Mouse (Mus musculus) spleen, adult 2 months (tissue): ENCODE measurements around the gene Colgalt1. TPM values are rescaled to one million over a fixed set of nuclear protein-coding genes. Genes with fewer than 3 reads are reported as not detected.

Experiments
- DNase-seq, 2 experiments: peaks; one replicate each; pipeline versions ENCODE4 v3.0.0 to v3.0.0-alpha.2; 2012 to 2021; ENCODE audit warnings: low spot score in 2 of 2, low read depth in 1 of 2
- H3K27ac ChIP-seq: fragments of 200-500 bp; 2 replicates; pipeline ENCODE4 v1.5.1; 2012; ENCODE audit warnings: low read length, inconsistent platforms; ENCODE audit not compliant: insufficient read depth
- H3K27me3 ChIP-seq: fragments of 200-500 bp; 2 replicates; pipeline ENCODE4 v1.6.1; 2012; ENCODE audit warnings: mild to moderate bottlenecking, moderate library complexity, low read length, inconsistent platforms; ENCODE audit not compliant: control insufficient read depth, insufficient read depth
- H3K36me3 ChIP-seq: fragments of 200-500 bp; 2 replicates; pipeline ENCODE4 v1.6.1; 2012; ENCODE audit warnings: mild to moderate bottlenecking, low read length, inconsistent platforms; ENCODE audit not compliant: control insufficient read depth, insufficient read depth
- H3K4me1 ChIP-seq: fragments of 200-500 bp; 2 replicates; pipeline ENCODE4 v1.6.1; 2011; ENCODE audit warnings: inconsistent platforms; ENCODE audit not compliant: control insufficient read depth, insufficient read depth, insufficient read length
- H3K4me3 ChIP-seq: fragments of 200-500 bp; 2 replicates; pipeline ENCODE4 v1.5.1; 2011; ENCODE audit warnings: mild to moderate bottlenecking, inconsistent platforms; ENCODE audit not compliant: insufficient read depth, insufficient read length; ENCODE audit errors: extremely low read depth
- CTCF ChIP-seq: fragments of 200-500 bp; IDR thresholded peaks from 2 replicates; pipeline ENCODE4 v1.5.1; 2011; ENCODE audit warnings: mild to moderate bottlenecking, inconsistent platforms; ENCODE audit not compliant: insufficient read depth, insufficient read length, insufficient replicate concordance; ENCODE audit errors: extremely low read depth
- POLR2A ChIP-seq: fragments of 200-500 bp; IDR thresholded peaks from 2 replicates; pipeline ENCODE4 v1.6.1; 2011; ENCODE audit warnings: low read depth, low read length, inconsistent platforms
- WGBS: fragments of 180-500 bp; shearing (Covaris S2); methylation state at CpG from one replicate; pipeline ENCODE4 v1.1.7; 2018; 5-methylcytosine and 5-hydroxymethylcytosine counted together
- polyA plus RNA-seq: library from polyadenylated mRNA; depleted of rRNA; stranded (reverse); fragments of >200 nt; gene quantifications from 2 replicates; pipeline ENCODE4 v1.2.3, GENCODE M21; 2012

The Colgalt1 gene
- polyA plus RNA-seq, 1 experiment = 159 TPM

DNA sequence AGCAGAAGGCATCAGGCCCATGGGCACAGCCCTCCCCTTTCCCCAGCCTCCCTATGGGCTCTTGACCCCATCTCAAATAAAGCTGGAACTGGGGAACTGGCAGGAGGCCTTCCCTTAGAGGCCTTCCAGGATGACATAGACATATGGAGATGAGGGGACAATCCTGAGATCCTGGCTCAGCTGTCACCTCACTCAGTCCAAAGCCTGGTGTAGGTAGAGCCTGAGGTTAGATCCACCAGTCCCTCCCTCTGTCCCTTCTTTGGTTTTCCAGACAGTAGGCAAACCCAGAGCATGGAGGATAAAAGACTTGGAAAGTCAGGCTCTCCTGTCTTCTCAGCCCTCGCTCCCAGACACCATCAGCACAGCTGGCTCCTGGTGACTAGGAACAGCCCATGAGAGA is 56.1 kb downstream of the Colgalt1 start:
- WGBS = 80% methylated on average over 1 of the region's 1 CpGs
- Histone ChIP-seq H3K4me1 (peaks cover 30% of the 10 kb centered on the region), H3K27me3 (no peaks in the 10 kb centered on the region), H3K27ac (no peak overlapping the region), H3K4me3 (no peak overlapping the region), H3K36me3 (no peaks in the 10 kb centered on the region)
- TF ChIP-seq POLR2A (no peak), CTCF (no peak)
- no peak for DNase-seq

DNA sequence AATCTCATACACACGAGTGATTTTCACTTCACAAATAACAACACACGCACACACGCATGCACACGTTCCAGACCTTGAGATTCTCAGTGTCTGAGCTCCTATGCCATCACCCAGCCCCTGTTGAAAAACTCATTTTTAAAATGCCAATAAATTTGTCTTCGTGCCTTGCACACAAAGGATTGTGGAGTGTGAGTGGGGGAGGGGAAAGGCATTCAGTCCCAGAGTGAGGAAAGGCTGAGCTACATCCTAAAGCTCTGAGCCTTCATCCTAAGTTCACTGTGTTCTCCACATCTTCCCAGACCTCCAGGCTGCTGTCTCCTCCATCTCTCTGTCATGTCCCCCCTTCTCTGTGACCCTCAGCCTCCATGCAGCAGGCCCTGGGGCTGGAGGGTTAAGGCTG is 56.5 kb downstream of the Colgalt1 start:
- H3K27me3 ChIP-seq = no peaks in the 10 kb centered on the region
- 87% methylated on average over 5 of the region's 5 CpGs for WGBS
- H3K36me3 ChIP-seq = no peaks in the 10 kb centered on the region

DNA sequence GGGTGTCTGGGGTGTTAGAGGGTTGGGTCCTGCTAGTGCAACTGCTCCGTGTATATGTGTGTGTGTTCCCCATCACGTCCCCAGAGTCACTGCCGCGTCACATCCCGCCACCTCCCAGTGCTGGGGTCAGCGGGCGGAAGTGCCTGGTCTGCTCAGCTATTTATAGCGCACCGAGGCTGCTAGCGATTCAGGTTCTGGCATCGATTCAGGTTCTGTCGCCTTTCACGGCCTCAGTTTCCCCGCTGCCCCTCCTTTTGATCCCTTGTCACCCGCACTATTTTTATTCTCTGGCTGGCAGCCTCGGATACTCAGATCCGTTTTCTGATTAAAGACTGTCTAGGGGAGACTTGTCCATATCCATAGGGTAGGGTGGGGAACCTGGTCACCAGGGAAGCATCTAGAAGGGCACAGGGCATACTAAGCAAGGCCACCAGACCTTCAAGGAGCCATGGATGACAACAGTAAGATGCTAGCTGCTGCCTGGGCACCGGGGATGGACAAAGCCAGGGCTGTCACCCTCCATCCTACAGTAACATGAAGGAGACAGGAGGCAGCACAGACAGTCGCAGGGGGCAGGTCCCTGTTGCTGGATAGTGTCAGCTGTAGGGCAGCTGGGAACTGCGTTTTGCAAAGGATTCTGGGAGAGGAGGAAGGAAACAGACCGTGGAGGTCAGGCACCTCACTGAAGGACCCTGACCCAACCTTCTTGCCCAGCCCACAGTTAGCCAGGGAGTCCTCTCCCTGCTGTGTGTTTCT is 57.6 kb downstream of the Colgalt1 start:
- peak overlapping the region; percentile 31; the same call in 1 of the 2 replicates for H3K4me3 ChIP-seq
- no peak overlapping the region for H3K27ac ChIP-seq
- H3K27me3 ChIP-seq = no peaks in the 10 kb centered on the region
- H3K36me3 ChIP-seq = no peaks in the 10 kb centered on the region
- under 1% methylated on average over 21 of the region's 21 CpGs for WGBS
- peak; percentile 47 to 56 for DNase-seq
- H3K4me1 ChIP-seq = peaks cover 30% of the 10 kb centered on the region
- TF ChIP-seq POLR2A = no peak
- no peak for TF ChIP-seq CTCF

More for the DNA sequence above, 56.5 kb downstream of the Colgalt1 start:
- Histone ChIP-seq H3K27ac (no peak overlapping the region), H3K4me3 (no peak overlapping the region), H3K4me1 (peaks cover 30% of the 10 kb centered on the region)
- no peak for TF ChIP-seq POLR2A
- TF ChIP-seq CTCF = no peak
- DNase-seq = no peak

DNA sequence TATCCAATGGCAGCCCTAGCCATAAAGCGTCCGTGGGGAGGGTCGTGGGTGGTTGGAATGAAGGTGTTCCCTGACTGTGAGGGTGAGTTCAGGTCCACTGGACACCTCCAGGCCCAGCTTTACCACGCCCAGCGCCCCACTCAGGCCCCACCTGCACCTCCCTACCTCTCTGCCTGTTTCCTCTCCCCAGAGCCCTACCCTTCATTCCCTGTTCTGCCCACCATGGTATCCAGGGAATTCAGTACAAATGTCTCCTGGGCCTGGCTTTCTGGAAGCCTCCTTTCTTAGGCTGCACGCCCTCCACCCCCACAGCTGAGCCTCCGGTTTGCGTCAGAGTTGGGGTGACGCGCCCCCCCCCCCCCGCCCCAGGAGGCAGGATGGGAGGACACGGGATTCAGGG is 59.4 kb downstream of the Colgalt1 start:
- no peaks in the 10 kb centered on the region for H3K27me3 ChIP-seq
- TF ChIP-seq CTCF (no peak), POLR2A (no peak)
- H3K4me3 ChIP-seq = no peak overlapping the region
- 37% methylated on average over 12 of the region's 12 CpGs for WGBS
- no peaks in the 10 kb centered on the region for H3K36me3 ChIP-seq
- peaks cover 30% of the 10 kb centered on the region for H3K4me1 ChIP-seq
- DNase-seq = no peak
- H3K27ac ChIP-seq = no peak overlapping the region

DNA sequence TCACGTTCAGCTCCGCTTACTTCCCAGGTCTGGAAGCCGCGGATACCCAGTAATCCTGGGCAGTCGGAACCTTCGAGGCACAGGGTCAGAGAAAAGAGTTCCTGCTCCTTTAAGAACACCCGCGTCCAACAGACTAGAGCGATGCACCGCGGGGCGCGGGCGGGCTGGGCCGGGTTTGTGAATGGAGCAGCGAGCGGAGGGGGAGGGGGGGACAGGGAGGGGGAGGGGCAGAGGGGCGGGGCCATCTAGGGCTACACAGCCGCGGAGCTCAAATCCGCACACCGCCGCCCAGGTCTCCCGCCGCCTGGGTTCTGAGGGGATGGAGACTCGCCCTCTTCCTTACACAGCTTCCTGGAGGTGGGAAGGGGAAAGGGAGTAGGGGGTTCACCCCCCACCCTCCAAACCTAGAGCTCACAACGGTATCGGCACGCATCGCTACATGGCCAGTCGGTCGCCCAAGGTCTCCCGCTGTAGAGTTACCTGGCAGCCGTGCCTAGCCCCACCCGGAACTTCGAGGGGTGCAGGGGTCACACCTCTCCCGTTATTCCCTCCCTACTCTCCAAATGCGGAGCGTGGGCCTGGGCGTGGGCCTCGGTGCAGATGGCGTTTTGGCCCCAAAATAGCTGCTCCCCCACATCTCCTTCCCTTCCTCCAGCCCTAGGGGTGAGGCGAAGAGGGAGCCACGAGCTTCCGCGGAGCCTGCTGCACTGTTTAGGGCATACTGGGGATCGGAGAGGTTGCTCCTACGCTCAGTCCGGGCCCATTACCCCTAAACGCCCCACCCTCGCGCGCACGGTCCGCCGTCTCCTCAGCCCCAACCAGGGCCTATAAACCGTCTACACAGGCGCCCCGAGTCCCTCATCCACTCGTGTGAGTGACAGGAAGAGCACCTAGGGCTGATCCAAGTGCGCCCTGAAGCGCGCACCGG is 60.1 kb downstream of the Colgalt1 start:
- H3K36me3 ChIP-seq = no peaks in the 10 kb centered on the region
- no peak overlapping the region for H3K27ac ChIP-seq
- H3K27me3 ChIP-seq = no peaks in the 10 kb centered on the region
- peaks cover 33% of the 10 kb centered on the region for H3K4me1 ChIP-seq
- 1% methylated on average over 60 of the region's 64 CpGs for WGBS
- no peak for TF ChIP-seq POLR2A
- no peak for TF ChIP-seq CTCF
- no peak for DNase-seq
- peak overlapping the region; percentile 63 for H3K4me3 ChIP-seq

DNA sequence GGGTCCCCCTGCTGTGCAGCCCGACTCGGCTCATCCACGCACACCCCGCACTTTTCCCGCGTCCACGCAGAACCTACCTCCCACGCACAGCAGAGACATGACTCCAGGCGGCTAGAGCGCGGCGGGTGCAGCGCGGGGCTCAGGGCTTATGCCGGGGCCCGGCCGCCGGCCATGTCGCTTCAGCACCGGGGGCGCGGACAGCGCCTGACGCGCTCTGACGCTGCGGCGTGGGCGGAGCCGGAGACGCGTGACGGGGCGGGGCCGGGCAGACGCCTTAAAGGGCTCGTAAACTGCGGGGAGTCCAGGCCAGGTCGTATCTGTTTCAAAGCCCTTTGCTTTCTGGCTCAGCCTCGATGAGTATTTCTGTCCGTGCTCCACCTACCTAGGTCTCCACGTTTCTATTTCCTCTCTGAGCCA is 60.8 kb downstream of the Colgalt1 start, which contains the start of gene Unc13a:
Unc13a (minus strand) TSS at position 209 of the 417 bp plus-strand sequence.
- no peaks in the 10 kb centered on the region for H3K27me3 ChIP-seq
- 2% methylated on average over 41 of the region's 42 CpGs for WGBS
- no peak within 1 kb of the TSS for H3K27ac ChIP-seq
- H3K36me3 ChIP-seq = no peaks in the 10 kb centered on the region
- TF ChIP-seq CTCF (no peak), POLR2A (no peak)
- peaks cover 28% of the 10 kb centered on the region for H3K4me1 ChIP-seq
- peak within 1 kb of the TSS; percentile 63 for H3K4me3 ChIP-seq
- DNase-seq = peak; percentile 65 to 85

DNA sequence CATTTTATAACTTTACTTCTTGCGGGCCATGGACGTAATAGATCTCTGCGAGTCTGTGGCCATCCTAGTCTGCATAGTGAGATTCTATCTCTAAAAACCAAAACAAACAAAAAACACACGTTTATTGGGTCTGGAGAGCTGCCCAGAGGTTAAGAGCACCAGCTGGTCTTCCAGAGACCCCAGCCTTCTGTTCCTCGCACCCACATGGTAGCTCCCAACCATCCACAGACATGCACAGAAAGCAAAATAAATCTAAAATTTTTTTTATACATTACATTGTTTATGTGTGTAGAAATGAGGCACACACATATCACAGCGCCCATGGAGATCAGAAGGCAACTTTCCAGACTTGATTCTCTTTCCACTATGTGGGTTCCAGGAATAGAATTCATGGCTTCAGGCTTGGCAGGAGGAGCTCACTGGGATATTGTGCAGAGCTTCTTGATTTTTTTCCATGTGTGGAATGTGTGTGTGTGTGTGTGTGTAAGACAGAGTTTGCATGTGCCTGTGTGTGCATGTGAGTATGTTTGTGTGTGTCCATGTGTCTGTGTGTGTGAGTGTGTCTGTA is 61.5 kb downstream of the Colgalt1 start:
- Histone ChIP-seq H3K4me1 (peaks cover 29% of the 10 kb centered on the region), H3K27ac (no peak overlapping the region), H3K36me3 (no peaks in the 10 kb centered on the region), H3K27me3 (no peaks in the 10 kb centered on the region), H3K4me3 (no peak overlapping the region)
- no peak for DNase-seq
- WGBS = 75% methylated on average over 6 of the region's 6 CpGs
- TF ChIP-seq POLR2A = no peak
- no peak for TF ChIP-seq CTCF
